Mouse (Mus musculus): ENCODE data around the gene Stat4.
"Not testable (repeated sequence)": the region's sequence is repeated elsewhere in the genome, so short reads cannot be mapped to it uniquely, and the experiment has no call there.

The Stat4 gene

DNA sequence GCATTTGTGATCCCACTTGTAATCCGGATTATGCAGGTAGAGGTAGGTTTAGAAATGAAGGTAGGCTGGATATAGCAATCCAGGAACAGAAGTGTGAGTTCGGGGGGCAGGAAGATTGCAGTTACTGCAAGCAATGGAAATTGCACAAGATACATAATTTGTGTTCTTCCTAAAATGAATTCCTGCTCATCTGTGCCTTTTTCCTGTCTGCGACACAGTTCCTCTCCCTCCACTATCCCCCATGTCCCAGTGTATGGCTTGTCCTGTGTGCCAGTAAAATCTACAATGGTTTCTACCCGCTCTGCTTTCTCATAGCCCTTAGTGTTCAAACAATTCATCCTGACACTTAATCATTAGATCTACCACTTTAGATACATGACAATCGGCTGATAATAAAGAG, 41.7 kb downstream of the Stat4 start:
- in situ Hi-C loops (cut with MseI, MboI): no loop called here

DNA sequence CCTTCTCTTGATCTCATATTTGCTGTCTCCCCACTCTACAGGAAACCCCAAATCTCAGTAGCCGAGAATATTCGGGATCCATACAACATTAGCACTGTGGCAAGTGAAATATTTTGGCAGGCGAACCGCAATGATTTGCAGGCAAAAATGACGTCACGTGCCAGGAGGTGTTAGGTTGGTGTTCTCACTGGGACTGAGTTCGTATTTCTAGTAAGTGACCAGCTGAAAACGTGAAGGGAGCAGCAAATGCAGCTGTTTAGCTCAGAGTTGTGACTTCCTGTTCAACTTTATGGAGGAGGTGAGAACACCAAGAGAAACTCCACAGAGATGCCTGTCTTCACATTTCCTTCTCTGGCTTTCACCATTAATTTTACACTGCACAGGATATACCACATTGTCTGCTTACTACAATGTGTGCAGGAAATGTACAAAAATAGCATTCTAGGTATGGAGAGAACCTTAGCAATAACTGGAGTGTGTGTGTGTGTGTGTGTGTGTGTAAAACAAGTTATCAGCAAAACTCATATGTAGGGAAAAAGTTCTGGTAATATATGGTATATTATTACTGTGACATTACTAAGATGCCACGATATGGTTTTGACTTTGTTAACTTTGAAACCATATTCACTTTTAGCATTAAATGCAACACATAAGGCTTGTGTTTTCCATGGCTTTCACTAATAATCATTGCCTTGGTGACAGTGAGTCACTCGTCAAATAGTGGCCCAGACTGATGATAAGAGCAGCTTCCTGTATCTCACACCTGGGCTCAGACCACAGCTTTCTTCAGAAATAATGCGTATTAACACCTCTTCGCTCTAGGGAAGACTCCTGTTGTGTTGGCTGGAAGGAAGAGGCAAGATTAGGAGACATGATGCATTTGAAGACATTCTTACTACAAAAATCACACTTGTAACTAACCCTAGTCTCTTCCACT, 48.1 kb downstream of the Stat4 start:
- in situ Hi-C loops (cut with MseI, MboI): no loop called here

DNA sequence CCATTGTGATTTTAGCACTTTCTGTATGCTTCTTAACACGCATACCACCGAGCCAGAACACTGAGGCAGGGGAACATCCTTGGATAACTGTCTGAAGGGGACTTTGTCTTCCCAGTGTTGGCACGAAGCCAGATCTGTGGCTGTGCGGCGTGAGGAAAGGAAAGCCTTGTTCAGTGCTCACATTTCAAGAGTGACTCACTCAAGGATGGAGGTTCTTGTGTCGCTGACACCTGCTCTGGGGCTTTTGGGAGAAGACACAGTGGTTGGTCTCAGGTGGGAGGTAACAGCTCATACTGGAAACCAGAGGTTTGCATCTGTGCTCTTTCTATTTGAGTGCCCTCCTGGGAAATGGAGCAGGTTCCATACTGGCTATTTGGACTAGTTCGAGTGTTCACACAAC, 52.2 kb downstream of the Stat4 start:
- in situ Hi-C loops (cut with MseI, MboI): no loop called here

DNA sequence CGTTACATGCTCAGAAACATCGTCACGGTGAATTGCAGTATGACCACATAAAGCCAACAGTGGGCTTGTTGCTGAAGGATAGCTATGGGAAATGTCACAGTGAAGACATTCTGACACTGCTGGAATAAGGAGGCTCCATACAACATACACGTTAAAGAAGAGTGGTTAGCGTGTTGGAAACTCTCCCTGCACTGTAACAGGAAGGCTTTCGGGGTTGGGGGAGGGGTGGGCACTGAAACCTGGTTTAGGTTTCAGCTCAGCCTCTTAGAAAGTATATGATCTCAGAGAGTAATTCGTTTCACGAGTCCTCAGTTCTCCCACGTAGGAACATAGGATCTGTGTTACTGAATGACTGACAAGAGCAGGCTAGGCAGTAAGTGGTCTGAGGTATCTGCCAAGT, 52.7 kb downstream of the Stat4 start:
- in situ Hi-C loops (cut with MseI, MboI): no loop called here

DNA sequence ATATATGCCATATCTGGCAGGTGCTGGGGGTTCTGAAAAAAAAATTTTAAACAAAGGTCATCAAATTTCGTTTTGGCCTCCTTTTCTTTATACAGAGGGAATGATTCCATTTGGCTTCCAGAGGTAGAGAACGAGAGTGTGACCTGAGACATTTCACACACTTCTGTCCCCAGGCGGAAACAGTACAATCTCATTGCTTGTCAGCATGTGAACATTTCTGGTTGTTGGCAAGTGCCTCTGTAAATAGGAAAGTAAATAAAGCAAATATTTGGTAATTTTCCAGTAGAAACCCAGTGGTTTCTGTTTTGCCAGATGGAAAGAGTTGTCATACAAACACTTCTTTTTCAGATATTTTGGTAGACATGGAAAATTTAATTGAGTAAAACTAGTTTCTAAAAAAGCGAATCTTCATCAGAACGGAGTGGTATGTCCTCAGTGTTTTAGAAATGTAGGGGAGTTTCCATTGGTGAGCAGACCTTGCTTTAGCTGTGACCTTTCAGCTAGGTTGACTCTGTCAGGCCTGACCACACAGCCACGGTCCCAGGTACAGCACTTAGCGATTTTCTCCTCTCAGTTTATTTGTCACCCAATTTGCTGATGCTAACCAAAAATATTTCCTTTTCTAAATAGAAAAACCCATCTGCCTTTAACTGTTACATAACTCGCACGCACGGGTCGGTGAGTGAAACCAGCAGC, 53.6 kb downstream of the Stat4 start:
- in situ Hi-C loops (cut with MseI, MboI): no loop called here

DNA sequence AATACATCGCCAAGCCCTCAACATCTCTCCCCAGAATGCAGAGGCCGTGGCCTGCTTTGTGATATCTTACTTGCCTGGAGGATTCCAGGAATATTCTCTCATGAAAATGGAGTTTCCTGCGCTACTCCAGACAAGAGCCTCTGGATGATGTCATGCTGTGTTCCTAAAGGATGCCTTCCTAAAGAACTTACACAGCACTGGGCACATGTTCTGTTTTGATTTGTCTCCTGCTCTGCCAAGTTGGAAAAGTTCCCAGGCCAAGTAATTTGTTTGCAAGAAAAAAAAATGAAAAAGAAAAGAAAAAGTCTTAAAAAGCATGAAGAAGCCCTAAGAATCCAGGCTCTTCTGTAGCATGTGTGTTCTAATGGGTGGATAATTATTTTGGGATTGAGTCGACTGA, 56.2 kb downstream of the Stat4 start:
- in situ Hi-C loops (cut with MseI, MboI): no loop called here

DNA sequence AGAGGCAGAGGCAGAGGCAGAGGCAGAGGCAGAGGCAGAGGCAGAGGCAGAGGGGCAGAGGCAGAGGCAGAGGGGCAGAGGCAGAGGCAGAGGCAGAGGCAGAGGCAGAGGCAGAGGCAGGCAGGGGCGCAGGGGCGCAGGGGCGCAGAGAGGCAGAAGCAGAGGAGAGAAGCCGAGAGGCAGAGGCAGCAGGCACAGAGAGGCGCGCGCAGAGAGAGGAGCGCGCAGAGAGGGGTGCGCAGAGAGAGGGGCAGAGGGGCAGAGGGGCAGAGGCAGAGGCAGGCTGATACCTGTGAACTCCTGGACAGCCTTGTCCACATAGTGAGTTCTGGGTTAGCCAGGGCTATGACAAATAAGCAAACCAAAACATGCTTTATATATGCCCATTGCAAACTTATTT, 59.9 kb downstream of the Stat4 start:
- in situ Hi-C loops (cut with MseI, MboI): not testable (repeated sequence)

DNA sequence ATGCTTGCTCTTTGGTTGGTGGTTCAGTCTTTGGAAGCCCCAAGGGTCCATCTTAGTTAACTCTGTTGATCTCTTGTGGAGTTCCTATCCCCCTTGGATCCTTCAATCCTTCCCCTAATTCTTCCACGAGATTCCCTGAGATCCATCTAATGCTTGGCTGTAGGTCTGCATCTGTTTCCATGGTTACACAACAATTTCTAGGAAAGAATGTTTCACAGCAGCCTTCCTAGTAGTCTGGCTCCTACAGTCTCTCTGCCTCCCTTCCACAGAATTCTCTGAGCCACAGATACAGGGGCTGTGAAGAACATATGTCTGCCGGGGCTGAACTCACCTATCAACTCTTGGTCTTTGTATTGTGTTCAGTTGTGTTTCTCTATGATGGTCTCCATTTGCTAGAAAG, 61.8 kb downstream of the Stat4 start:
- in situ Hi-C loops (cut with MseI, MboI): no loop called here

DNA sequence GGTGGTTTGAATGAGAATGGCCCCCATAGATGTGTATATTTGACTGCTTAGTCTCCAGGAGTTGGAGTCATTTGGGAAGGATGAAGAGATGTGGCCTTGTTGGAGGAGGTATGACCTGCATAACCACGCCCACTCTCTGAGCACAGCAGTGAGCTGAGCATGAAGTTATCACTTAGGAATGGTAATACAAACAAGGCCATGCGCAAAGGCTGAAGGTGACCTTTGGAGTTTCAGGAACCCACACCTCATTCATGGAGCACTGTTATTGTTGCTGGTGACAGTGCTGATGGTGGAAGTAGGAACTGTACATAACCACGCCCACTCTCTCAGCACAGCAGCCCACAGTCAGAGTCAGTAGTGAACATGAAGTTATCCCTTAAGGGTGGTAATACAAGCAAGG, 62.9 kb downstream of the Stat4 start:
- in situ Hi-C loops (cut with MseI, MboI): no loop called here

DNA sequence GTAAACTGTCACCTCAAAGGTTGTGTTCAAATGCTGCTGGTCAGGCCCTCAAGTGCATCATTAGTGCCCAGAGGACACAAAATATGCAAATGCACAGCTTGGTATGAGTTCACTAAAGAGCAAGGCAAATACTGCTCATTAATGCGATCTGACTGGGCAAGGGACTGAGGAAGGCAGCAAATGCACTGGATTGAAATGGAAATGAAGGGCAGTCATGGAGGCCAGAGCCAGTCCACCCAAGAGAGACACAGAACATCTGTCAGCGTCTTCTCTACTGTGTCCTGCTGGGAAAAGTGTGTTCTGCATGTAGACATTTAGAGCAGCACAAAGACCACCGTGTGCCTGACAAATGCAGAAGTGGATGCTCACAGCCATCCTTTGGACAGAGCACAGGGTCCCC, 64.6 kb downstream of the Stat4 start:
- in situ Hi-C loops (cut with MseI, MboI): no loop called here

DNA sequence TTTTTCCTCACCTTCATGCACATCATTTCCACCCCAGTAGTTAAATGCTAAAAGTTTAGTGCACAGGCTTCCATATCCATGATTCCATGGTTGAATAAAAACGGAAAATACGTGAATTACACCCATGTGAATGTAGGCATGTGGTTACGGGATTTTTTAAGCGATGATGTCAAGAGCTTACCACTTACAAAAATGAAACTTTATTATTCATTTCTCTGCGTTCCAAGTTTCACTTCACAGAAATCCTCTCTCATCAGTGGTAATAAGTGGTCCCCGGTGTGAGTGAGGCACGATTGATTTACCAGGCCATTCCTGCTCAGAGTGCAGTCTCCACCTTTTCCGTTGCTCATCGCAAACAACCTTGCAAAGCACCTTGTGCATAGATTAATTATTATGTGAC, 66.0 kb downstream of the Stat4 start:
- in situ Hi-C loops (cut with MseI, MboI): no loop called here

DNA sequence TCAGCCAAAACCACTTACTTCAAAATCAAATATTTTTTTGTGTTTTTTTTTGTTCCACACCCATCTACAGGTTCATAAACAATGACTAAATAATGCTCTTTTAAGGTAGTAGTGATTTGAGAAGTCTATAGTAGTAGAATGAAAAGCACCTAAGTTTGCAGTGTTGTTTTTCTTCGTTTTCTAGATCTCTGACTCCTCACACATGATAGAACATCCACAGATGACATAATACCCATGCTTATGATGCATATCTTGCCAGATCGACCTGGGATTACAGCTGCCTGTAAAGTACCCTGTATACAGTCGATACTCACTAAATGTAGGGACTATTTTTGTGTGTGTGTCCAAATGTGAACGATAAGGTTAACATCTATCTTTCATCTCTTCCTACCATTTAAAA, 69.0 kb downstream of the Stat4 start:
- in situ Hi-C loops (cut with MseI, MboI): no loop called here

DNA sequence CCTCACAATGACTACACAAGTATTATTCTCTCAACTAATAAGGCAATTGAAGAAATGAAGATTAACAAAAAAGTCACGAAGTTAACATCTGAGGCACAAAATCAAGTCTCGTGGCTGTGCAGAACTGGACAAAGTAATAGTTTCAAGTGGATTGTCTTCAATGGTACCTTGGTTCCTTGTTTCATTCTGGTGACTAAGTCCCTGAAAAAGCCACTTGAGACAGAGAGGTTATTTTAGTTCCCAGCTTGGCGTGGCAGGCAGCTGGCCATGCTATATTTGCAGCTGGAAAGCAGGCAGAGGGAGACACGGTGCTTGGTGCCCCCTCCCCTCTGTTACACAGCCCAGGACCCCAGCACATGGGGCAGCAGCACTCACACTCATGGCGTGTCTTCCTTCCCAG, 70.2 kb downstream of the Stat4 start:
- in situ Hi-C loops (cut with MseI, MboI): no loop called here

DNA sequence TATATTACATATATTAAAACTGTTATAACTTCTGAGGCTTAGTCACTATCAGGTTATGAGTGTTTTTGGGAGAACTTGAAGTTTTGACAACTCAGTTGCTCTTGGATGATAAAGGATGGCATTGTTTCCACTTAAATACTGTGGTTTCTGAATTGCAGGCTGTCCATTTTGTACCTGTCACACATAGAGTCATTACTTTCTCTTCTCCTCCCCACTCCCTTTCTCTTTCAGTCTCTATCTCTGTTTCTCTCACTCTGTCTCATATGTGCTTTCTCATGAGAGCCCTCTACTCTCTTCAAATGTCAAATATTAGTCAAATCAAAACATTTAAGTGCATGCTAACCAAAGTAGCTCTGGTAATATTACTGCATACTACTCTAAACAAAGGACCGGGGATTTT, 79.3 kb downstream of the Stat4 start:
- in situ Hi-C loops (cut with MseI, MboI): no loop called here

DNA sequence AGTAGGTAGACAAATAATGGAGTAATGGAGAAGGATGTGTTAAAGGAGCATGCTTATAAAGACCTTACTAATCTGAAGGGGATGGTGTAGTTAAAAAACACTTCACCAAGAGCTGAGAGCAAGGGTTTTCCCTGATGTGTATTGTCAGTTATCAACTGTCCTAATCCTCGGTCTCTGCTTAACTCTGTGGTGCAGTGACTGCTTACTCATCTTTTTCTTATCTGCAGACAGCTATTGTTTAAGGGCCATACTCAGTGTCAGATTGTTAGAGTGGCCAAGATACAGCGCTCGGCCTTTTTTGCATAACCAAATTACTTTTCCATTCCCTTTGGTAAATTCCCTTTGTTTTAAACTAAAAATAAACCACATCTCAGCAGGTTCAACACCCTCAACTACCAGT, 79.7 kb downstream of the Stat4 start:
- in situ Hi-C loops (cut with MseI, MboI): no loop called here

DNA sequence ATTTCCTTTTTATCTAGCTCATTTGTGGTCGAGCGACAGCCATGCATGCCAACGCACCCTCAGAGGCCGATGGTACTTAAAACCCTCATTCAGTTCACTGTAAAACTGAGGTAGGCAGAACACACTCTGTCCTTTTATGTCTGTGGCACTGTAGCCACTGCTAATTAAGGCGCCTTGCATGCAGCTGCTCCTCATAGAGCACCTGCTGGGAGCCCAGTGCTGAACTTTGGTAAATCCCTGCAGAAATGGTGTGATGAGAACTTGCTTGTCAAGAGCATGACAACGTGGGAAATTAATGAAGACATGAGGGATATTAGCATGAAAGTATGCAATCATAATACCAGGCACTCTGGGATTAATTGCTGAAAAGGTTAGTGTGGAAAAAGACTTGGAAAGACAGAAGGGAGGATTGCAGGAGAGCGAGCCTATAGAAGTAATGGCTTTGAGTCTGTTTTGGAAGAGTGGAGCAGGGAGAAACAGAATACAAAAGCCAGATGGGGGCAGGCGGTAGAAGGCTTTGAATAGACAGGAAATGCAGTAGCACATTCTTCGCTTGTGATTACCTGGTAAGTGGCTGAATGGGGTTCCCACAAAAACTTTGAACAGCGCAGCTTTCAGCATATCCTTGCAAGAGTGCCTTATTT, 92.9 kb downstream of the Stat4 start:
- in situ Hi-C loops (cut with MseI, MboI): no loop called here

DNA sequence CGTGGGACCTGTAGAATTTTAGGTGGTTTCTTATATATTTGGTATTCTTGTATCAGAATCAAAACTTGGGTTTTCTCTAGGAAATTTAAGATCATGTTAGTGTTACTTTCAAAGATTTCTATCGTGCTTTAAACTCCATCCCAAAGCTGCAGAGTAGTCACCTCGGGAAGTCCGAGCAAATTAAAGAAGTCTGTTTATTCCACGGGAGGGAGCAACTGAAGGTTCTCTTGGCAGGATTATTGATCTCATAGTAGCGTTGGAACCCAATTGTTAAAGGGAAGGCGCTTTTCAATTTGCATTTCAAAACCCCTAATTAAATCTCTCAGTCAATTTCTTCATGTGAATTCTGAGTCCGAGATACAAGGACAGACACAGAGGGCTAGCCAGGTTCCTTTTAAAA, 93.4 kb downstream of the Stat4 start:
- in situ Hi-C loops (cut with MseI, MboI): no loop called here

DNA sequence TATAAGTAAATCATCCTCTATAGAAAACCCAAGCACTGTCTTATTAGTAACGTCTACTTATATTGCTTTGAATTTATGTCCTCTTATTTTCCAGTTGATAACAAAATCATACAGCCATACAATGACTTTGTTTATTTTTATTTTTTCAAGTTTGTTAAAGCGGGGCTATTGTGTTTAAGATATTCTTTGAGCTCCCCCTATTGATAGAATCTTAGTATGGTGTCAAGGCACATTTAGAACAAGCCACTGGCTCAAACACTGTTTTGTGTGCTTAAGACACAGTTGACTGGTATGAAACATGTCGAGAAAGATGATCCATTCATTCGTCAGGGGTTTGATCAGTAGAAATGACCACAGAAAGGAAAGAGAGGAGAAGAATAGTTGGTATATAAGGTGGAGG, 99.3 kb downstream of the Stat4 start:
- in situ Hi-C loops (cut with MseI, MboI): loop anchor here in 1 of 2 experiments (5.0 kb wide), 1 partner anchor 79 kb away; no protein-coding TSS in a partner anchor

DNA sequence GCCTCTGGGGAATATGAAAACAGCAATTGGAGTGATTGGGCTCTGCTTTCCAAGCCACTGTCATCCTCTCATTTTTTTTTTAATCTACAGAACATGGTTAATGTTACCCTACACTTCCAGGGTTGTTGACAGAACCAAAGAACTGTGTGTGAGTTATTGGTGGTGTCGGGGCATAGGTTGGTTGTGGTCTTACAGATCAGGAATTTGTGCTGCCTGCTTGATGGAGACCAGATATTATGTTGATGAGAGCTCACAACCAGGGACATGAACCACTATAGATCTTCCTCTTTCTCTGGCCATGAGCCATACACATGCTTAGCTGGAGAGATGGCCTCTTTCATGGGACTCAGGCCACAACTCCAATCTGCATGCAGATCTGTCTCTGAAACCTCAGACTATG, 100.2 kb downstream of the Stat4 start:
- in situ Hi-C loops (cut with MseI, MboI): loop anchor here in 1 of 2 experiments (5.0 kb wide), 1 partner anchor 80 kb away; no protein-coding TSS in a partner anchor

DNA sequence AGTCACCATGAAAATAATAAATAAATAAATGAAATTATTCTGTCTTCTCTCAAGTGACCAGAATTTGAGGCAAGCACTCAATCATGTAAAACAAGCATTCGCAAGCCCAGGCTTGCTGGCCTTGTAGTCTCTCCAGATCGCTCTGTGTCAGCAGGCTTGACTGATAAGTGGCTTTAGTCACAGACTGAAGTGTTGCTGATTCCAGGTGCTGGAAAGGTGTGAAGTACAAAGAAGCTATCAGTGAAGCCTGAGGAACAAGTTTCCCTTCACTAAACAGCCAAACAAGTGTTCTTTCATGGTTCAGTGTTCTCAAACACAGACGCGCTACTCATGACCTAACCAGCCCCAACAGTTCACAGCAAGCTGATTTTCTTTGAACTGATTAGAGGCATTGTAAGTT, 101.7 kb downstream of the Stat4 start:
- in situ Hi-C loops (cut with MseI, MboI): loop anchor here in 1 of 2 experiments (5.0 kb wide), 1 partner anchor 81 kb away; no protein-coding TSS in a partner anchor

DNA sequence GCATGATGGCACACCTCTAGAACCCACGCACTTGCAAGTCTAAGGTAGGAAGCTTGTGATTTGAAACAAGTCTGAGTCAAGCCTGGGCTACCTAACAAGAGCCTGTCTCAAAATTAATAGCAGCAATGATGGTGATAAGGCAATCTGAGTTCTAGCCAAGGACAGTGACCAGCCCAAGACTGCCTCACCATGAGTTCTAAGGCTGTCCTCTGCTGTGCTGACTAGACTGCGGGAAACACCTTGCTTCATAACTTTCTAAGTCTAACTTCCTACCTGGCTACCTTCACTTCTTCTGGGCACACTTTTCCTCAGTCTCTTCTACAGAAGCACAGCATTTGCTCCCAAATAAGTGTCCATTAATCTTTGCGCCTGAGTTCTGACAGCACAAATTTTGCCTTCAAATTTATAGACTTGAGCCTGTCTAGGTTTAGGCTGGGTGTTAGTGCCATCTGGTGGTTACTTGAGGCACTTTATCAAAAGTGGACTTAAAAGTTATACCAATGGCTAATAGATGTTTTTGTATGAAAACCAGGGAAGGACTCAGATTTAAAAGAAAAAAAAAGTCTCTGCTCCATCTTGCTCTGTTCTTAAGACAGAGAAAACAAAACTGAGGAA, 111.8 kb downstream of the Stat4 start:
- in situ Hi-C loops (cut with MseI, MboI): no loop called here

DNA sequence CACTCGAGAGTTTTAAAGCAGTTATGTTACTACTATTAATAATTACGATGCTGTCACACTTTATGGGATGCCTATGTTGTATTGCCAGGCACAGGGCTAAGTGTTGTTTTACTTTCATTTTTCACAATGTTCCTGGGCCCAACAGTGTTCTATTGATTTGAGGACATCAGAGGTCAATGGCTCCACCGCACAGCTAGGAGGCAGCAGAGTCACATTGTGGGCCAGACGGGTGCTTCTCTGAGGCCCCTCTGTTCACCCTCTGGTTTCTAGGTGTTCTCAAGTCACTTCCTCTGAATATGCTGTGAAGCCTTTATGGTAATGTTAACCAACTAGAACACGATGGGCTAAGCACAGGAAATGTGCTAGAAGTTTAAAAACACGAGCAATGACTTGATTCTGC, 113.5 kb downstream of the Stat4 start:
- in situ Hi-C loops (cut with MseI, MboI): no loop called here

Data from mouse trophoblast stem cell (cell line).